Mouse (Mus musculus) kidney, postnatal 0 days (tissue): ENCODE data around the gene Gm3336. TPM values are rescaled to one million over a fixed set of nuclear protein-coding genes. Genes with fewer than 3 reads are reported as not detected.

ENCODE experiments used
- ATAC-seq: fragments of 200-750 bp; cut with Nextera tagmentation; replicated peaks from 2 replicates; pipeline ENCODE4 v1.8.0; 2017; ENCODE audit warnings: low read depth, moderate number of reproducible peaks, moderate TSS enrichment, moderate library complexity; ENCODE audit not compliant: low FRiP score
- DNase-seq: peaks from one replicate; pipeline ENCODE4 v3.0.0-alpha.2; 2016; ENCODE audit warnings: low spot score
- H3K27ac ChIP-seq: fragments of 300-500 bp; sonication (generic); 2 replicates; pipeline ENCODE4 v1.5.1; 2014; ENCODE audit warnings: mild to moderate bottlenecking
- H3K27me3 ChIP-seq: fragments of 300-500 bp; sonication (generic); 2 replicates; pipeline ENCODE4 v1.6.1; 2014; ENCODE audit warnings: low read length, mixed read lengths; ENCODE audit not compliant: insufficient read depth
- H3K36me3 ChIP-seq: fragments of 300-500 bp; sonication (generic); 2 replicates; pipeline ENCODE4 v1.6.1; 2014; ENCODE audit warnings: low read length, mixed read lengths; ENCODE audit not compliant: insufficient read depth
- H3K4me1 ChIP-seq: fragments of 300-500 bp; sonication (generic); replicated peaks from 2 replicates; pipeline ENCODE4 v1.6.1; 2014; ENCODE audit warnings: antibody characterized with exemption, low read length, mixed read lengths; ENCODE audit not compliant: insufficient read depth
- H3K4me2 ChIP-seq: fragments of 300-500 bp; sonication (generic); 2 replicates; pipeline ENCODE4 v1.6.1; 2014; ENCODE audit warnings: mild to moderate bottlenecking, low read length, moderate library complexity, mixed read lengths
- H3K4me3 ChIP-seq: fragments of 300-500 bp; sonication (generic); replicated peaks from 2 replicates; pipeline ENCODE4 v1.5.1; 2014; ENCODE audit warnings: low read depth, low read length
- H3K9ac ChIP-seq: fragments of 300-500 bp; sonication (generic); 2 replicates; pipeline ENCODE4 v1.6.1; 2014; ENCODE audit warnings: low read depth, low read length
- H3K9me3 ChIP-seq: fragments of 300-500 bp; sonication (generic); replicated peaks from 2 replicates; pipeline ENCODE4 v1.6.1; 2016; ENCODE audit warnings: low read length, inconsistent platforms, mixed read lengths
- CTCF ChIP-seq: IDR thresholded peaks from 2 replicates; pipeline ENCODE4 v1.5.1; 2016; ENCODE audit warnings: antibody characterized with exemption, low read depth, mild to moderate bottlenecking, moderate library complexity
- WGBS: fragments of 180-500 bp; shearing (Covaris S2); extraction: QIAGEN DNeasy Blood & Tissue Kit; methylation state at CpG from one replicate; pipeline ENCODE4 v1.1.7; 2014; 5-methylcytosine and 5-hydroxymethylcytosine counted together
- polyA plus RNA-seq: library from polyadenylated mRNA; unstranded; fragments of >200 nt; fragmentation: Nextera tagmentation; extraction: Ambion mirVana; gene quantifications from 2 replicates; pipeline ENCODE4 v1.2.1, GENCODE M21; 2015

Gm3336 gene
- polyA plus RNA-seq, 1 experiment from 2014 or later: 0.74 TPM

GRCm38 (mm10) chr8:70674716-70675115, 43.6 kb upstream of the Gm3336 start:
- H3K4me3 ChIP-seq: no peak overlapping the region
- TF ChIP-seq CTCF: no peak
- WGBS: 53% methylated on average over 4 of the region's 4 CpGs
- H3K27me3 ChIP-seq: no peaks in the 10 kb centered on the region
- H3K36me3 ChIP-seq: peaks cover 17% of the 10 kb centered on the region
- peak overlapping the region; percentile 96 for H3K27ac ChIP-seq
- 0 out of 2 replicates have a peak overlapping the region, but pooled peaks have one; percentile 67 for H3K9ac ChIP-seq
- no peak for ATAC-seq
- no peak overlapping the region for H3K4me2 ChIP-seq
- no peaks in the 10 kb centered on the region for H3K9me3 ChIP-seq
- peaks cover 18% of the 10 kb centered on the region for H3K4me1 ChIP-seq
- no peak for DNase-seq

- Histone ChIP-seq H3K36me3 (peaks cover 18% of the 10 kb centered on the region), H3K27ac (peak overlapping the region; percentile 96; the same call in 1 of the 2 replicates), H3K4me2 (no peak overlapping the region), H3K9ac (no peak overlapping the region), H3K9me3 (no peaks in the 10 kb centered on the region), H3K4me3 (no peak overlapping the region), H3K27me3 (no peaks in the 10 kb centered on the region), H3K4me1 (peaks cover 18% of the 10 kb centered on the region)
- ATAC-seq (no peak), DNase-seq (no peak)
- no peak for TF ChIP-seq CTCF
- 80% methylated on average over 1 of the region's 1 CpGs for WGBS
These were observed 43.0 kb upstream of the Gm3336 start for GRCm38 (mm10) chr8:70675336-70675735.

- no peaks in the 10 kb centered on the region for H3K9me3 ChIP-seq
- H3K36me3 ChIP-seq: peaks cover 18% of the 10 kb centered on the region
- H3K9ac ChIP-seq: no peak overlapping the region
- ATAC-seq (no peak), DNase-seq (no peak)
- peaks cover 22% of the 10 kb centered on the region for H3K4me1 ChIP-seq
- H3K27me3 ChIP-seq: no peaks in the 10 kb centered on the region
- no peak overlapping the region for H3K4me2 ChIP-seq
- 0 out of 2 replicates have a peak overlapping the region, but pooled peaks have one; percentile 28 for H3K27ac ChIP-seq
- H3K4me3 ChIP-seq: no peak overlapping the region
- 70% methylated on average over 15 of the region's 15 CpGs for WGBS
- TF ChIP-seq CTCF: no peak
These were observed 40.8 kb upstream of the Gm3336 start for GRCm38 (mm10) chr8:70677451-70678080.

GRCm38 (mm10) chr8:70678679-70679078, 39.7 kb upstream of the Gm3336 start:
- H3K36me3 ChIP-seq: peaks cover 18% of the 10 kb centered on the region
- DNase-seq (no peak), ATAC-seq (no peak)
- H3K9ac ChIP-seq: no peak overlapping the region
- H3K4me2 ChIP-seq: no peak overlapping the region
- H3K4me3 ChIP-seq: no peak overlapping the region
- peaks cover 24% of the 10 kb centered on the region for H3K4me1 ChIP-seq
- no peaks in the 10 kb centered on the region for H3K27me3 ChIP-seq
- no peaks in the 10 kb centered on the region for H3K9me3 ChIP-seq
- no peak for TF ChIP-seq CTCF
- no peak overlapping the region for H3K27ac ChIP-seq

- DNase-seq (no peak), ATAC-seq (no peak)
- no peak overlapping the region for H3K9ac ChIP-seq
- H3K27me3 ChIP-seq: no peaks in the 10 kb centered on the region
- H3K36me3 ChIP-seq: peaks cover 18% of the 10 kb centered on the region
- no peak overlapping the region for H3K4me2 ChIP-seq
- WGBS: 86% methylated on average over 4 of the region's 4 CpGs
- no peak for TF ChIP-seq CTCF
- no peaks in the 10 kb centered on the region for H3K9me3 ChIP-seq
- H3K27ac ChIP-seq: no peak overlapping the region
- H3K4me1 ChIP-seq: peaks cover 17% of the 10 kb centered on the region; the same call in 1 of the 2 replicates
- H3K4me3 ChIP-seq: no peak overlapping the region
These were observed 38.9 kb upstream of the Gm3336 start for GRCm38 (mm10) chr8:70679404-70679803.

- no peak overlapping the region for H3K27ac ChIP-seq
- no peak overlapping the region for H3K4me2 ChIP-seq
- no peak for DNase-seq
- H3K4me1 ChIP-seq: peaks cover 10% of the 10 kb centered on the region; the same call in 1 of the 2 replicates
- no peaks in the 10 kb centered on the region for H3K27me3 ChIP-seq
- no peak overlapping the region for H3K9ac ChIP-seq
- peaks cover 18% of the 10 kb centered on the region for H3K36me3 ChIP-seq
- H3K4me3 ChIP-seq: no peak overlapping the region
- no peaks in the 10 kb centered on the region for H3K9me3 ChIP-seq
- no peak for ATAC-seq
- 59% methylated on average over 3 of the region's 3 CpGs for WGBS
- no peak for TF ChIP-seq CTCF
These were observed 38.3 kb upstream of the Gm3336 start for GRCm38 (mm10) chr8:70680039-70680438.
